Mouse (Mus musculus): ENCODE measurements around the gene Vps35l.

The Vps35l gene

DNA sequence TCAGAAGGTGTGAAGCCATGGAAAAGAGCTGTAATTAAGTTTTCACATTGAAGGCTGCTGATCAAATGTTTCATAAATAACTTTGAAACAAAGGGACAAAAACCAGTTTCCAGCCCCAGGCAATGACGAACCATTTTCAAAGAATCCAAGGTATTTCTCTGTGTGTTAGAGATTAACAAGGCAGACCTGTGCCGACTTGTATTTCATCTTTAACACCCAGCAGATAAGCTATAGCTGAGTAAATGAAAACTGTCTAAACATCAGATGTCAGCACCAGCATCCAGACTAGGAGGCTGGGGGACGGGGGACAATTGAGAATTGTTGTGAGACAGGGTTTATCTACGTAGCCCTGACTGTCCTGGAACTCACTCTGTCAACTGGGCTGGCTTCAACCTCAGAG, 143.9 kb downstream of the Vps35l start:
- DNase-seq (ENCODE audit: low read depth, low spot score), result no peak

DNA sequence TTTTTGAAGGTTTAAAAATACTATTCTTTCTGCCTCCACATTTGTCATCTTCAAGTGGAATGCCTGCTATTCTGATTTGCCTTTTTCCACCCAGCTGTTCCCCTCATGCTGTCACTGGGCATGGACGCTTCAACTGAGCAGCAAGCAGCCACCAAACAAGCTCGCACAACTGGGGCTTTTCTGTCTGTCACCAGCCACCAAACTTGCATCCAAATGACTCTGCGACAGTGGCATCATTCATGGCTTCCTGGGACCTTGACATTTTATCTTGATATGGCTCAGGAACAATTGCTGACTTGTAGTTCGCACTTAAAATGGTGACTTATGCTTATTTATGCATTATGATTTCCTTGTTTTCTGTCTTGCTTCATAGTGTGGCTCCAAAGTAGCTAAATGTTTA, 144.9 kb downstream of the Vps35l start:
- no peak for DNase-seq (ENCODE audit: low read depth, low spot score)

DNA sequence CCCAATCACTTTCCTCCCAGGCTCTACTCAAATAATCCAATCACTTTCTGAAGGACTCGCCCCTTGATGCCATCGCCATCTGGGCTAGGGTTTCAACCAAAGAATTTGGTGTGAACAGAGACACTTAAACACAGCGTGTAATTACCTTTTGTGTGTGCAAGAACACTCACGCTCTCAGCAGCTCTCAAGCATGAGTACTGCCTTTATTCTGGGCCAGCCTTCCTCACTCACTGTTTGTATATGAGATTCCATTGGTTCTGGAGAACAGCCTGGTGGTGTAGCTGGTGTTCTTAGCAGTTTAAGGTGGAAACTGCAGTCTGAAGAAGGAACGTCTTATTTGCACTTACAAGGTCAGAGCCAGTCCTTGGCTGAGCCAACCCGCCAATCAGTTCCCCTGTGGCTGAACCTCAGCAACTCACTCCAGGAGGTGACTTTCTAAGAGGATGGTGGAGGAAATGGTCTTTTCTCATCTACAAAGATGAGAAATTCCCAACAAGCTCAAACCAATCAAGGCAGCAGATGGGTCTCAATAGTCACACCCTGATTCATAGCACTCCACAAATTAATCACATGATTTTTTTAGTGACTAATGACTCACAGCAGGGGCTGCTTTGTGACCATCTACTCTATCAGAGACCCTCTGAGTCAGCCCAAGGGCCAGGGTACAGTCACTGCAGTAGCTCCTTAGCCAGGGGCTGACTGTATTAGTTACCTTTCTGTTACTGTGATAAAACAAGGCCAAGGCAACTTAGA, 147.5 kb downstream of the Vps35l start:
- peak; percentile 53 for DNase-seq (ENCODE audit: low read depth, low spot score)

DNA sequence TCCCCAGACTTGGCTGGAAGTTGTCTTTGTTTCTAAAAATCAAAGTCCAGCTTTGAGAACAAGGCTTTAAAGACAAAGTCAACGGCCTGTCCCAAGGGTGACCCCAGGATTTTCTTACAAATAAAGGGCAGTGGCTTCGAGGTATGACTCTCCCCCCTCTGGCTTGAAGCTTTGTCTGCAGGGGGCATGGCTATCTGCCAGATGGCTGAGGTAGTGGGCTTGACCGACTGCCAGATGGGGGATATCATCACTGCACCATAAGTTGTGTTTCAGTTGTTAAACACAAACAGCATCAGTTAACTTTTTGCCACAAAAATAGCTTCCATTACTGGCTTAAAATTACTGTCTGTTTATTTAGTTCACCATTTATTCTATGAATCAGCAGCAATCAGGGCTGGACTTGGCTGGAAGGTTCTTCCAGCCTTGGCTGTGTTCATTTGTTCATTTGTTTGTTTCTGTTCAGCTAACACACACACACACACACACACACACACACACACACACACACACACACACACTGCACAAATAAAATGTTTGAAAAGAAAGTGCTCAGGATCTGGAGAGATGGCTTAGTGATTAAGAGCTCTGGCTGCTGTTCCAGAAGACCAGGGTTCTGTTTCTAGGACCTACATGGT, 149.1 kb downstream of the Vps35l start:
- DNase-seq (ENCODE audit: low read depth, low spot score), result peak; percentile 48

All from mesoderm, embryonic 11.5 days (tissue).